Comparison of ENCODE assay signal across 9 mouse cellular contexts in the genomic region with DNA sequence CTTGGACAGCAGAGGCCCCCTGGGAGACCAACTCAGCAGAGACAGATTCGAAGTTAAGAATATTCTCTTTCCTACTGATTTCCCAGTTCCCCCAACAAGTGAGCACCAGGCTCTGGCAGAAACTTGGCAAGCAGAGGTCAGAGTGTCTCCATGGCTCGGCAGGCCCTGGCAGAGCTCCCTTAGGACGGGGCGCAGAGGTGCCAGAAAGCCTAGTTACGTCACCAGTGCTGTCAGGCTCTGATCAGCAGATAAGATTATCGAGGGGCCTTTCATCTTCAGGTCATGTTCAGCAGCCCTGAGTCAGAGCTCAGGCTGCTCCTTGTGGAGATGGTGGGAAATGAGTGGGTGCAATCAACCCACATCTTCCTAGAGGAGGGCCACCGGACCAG.
DNase-seq lines count a peak whose midpoint lies in the region.
"Had no signal": no experiment of that assay in that cellular context is flagged by ENCODE, and none has a peak within 500 bp of the region (broad histone marks: within the 10 kb centered on the region; RNA-seq: fewer than 3 reads in every experiment).

No protein-coding gene starts in this region.

- DNase-seq in left cerebral cortex, postnatal 4 days: peak; percentile 69
- DNase-seq in left cerebral cortex, adult 8-10 months (ENCODE audit: low spot score in 2 of 2): no peak
- DNase-seq in adrenal gland, postnatal 36 days: peak; percentile 83 to 85
- peak; percentile 35 for DNase-seq in heart, adult 8-10 months (ENCODE audit: low spot score)
- DNase-seq in lung, postnatal 36 days: peak; percentile 21
- no peak for DNase-seq in spleen, postnatal 4 days (ENCODE audit: low spot score in 2 of 2)
- no peak for DNase-seq in embryonic facial prominence, embryonic 10.5 days (ENCODE audit: low spot score)

- intact Hi-C loops in left cerebral cortex, postnatal 4 days (cut with DNase I): no loop called here

- H3K27me3 ChIP-seq in embryonic facial prominence, embryonic 10.5 days (replicated peaks; ENCODE audit: low read depth, poor library complexity, severe bottlenecking): no peaks in the 10 kb centered on the region

- no peak overlapping the region for H3K4me3 ChIP-seq in embryonic facial prominence, embryonic 10.5 days
- H3K4me3 ChIP-seq: left cerebral cortex, adult 2 months; myocyte had no signal

- H3K36me3 ChIP-seq in embryonic facial prominence, embryonic 10.5 days (replicated peaks): no peaks in the 10 kb centered on the region

- 83% methylated on average over 7 of the region's 7 CpGs for WGBS in embryonic facial prominence, embryonic 10.5 days

- H3K4me1 ChIP-seq in embryonic facial prominence, embryonic 10.5 days: peaks cover 5% of the 10 kb centered on the region; the same call in 1 of the 2 replicates

- no peaks in the 10 kb centered on the region for H3K9me3 ChIP-seq in embryonic facial prominence, embryonic 10.5 days

- no peak overlapping the region for H3K27ac ChIP-seq in embryonic facial prominence, embryonic 10.5 days (replicated peaks)
- H3K27ac ChIP-seq: left cerebral cortex, adult 2 months had no signal

Comparison
In these comparisons a context has a peak if more than half of its experiments do, and no peak if none do; other contexts are left out.
1. DNase-seq: peak in left cerebral cortex, postnatal 4 days (single experiment), adrenal gland, postnatal 36 days (2 of 2), heart, adult 8-10 months (single experiment) and lung, postnatal 36 days (single experiment); none in left cerebral cortex, adult 8-10 months (0 of 2), spleen, postnatal 4 days (0 of 2) and embryonic facial prominence, embryonic 10.5 days (single experiment).